Mouse (Mus musculus) layer of hippocampus, adult 2 months (tissue): Measurements from ENCODE around the gene Tspan12. TPM values are rescaled to one million over a fixed set of nuclear protein-coding genes. Genes with fewer than 3 reads are reported as not detected.
"Not testable (repeated sequence)": the region's sequence is repeated elsewhere in the genome, so short reads cannot be mapped to it uniquely, and the experiment has no call there.

ENCODE experiments used
- DNase-seq, 2 experiments: peaks; one replicate each; pipeline ENCODE4 v3.0.0; 2022; ENCODE audit warnings: low spot score in 2 of 2
- H3K27ac ChIP-seq: fragments of 200-600 bp; 2 replicates; pipeline ENCODE4 v1.8.1; 2022
- H3K4me3 ChIP-seq: fragments of 200-600 bp; 2 replicates; pipeline ENCODE4 v1.8.1; 2022; ENCODE audit warnings: mild to moderate bottlenecking
- CTCF ChIP-seq: fragments of 200-600 bp; conservative IDR thresholded peaks from 2 replicates; pipeline ENCODE4 v1.8.1; 2022; ENCODE audit warnings: antibody characterized with exemption, mild to moderate bottlenecking, moderate library complexity
- long read RNA-seq, 2 experiments: library from polyadenylated mRNA; stranded (forward); transcript quantifications; one replicate each; pipeline ENCODE4 v2.0.0; 2021; ENCODE audit warnings: borderline mapping rate in 2 of 2
- total RNA-seq, 2 experiments: library from RNA; stranded (reverse); gene quantifications; 2 replicates each; pipeline ENCODE4 v1.2.3; 2021

Gene Tspan12
- total RNA-seq = 10 to 100 TPM; 27.8 to 29.2 TPM
- long read RNA-seq, experiment 1, partial matches to known transcripts = 11 of 13 reads
- long read RNA-seq, experiment 1, other reads (novel, unspliced or antisense) = 2 of 13 reads
- long read RNA-seq, experiment 2, partial matches to known transcripts = 19 of 22 reads
- long read RNA-seq, experiment 2, other reads (novel, unspliced or antisense) = 1 of 22 reads

- TF ChIP-seq CTCF = no peak
- DNase-seq = peak in 1 of 2 experiments; percentile 56
Observed at GRCm38 (mm10) chr6:21852344-21852785, at the start of gene Tspan12. Tspan12 (minus strand) TSS chr6:21852515.

GRCm38 (mm10) chr6:21894451-21894850 lies 42.1 kb upstream of the Tspan12 start:
- DNase-seq = peak; percentile 6 to 13
- no peak overlapping the region for H3K27ac ChIP-seq
- no peak for TF ChIP-seq CTCF
- H3K4me3 ChIP-seq = no peak overlapping the region

More at GRCm38 (mm10) chr6:21852344-21852785, at the start of gene Tspan12:
- Histone ChIP-seq H3K27ac (peak within 1 kb of the TSS; percentile 81), H3K4me3 (peak within 1 kb of the TSS; percentile 88)

GRCm38 (mm10) chr6:21889101-21889500 lies 36.8 kb upstream of the Tspan12 start:
- Histone ChIP-seq H3K4me3 (no peak overlapping the region), H3K27ac (no peak overlapping the region)
- DNase-seq = no peak
- no peak for TF ChIP-seq CTCF

GRCm38 (mm10) chr6:21887971-21888370 lies 35.7 kb upstream of the Tspan12 start:
- H3K4me3 ChIP-seq, H3K27ac ChIP-seq, DNase-seq: not testable (repeated sequence)

GRCm38 (mm10) chr6:21879496-21879895 lies 27.2 kb upstream of the Tspan12 start:
- no peak for DNase-seq
- no peak for TF ChIP-seq CTCF
- no peak overlapping the region for H3K27ac ChIP-seq
- no peak overlapping the region for H3K4me3 ChIP-seq

GRCm38 (mm10) chr6:21867310-21867709 lies 15.0 kb upstream of the Tspan12 start:
- DNase-seq = no peak
- no peak for TF ChIP-seq CTCF
- H3K27ac ChIP-seq = no peak overlapping the region
- H3K4me3 ChIP-seq = no peak overlapping the region

GRCm38 (mm10) chr6:21864179-21864578 lies 11.9 kb upstream of the Tspan12 start:
- DNase-seq = no peak
- TF ChIP-seq CTCF = no peak
- H3K27ac ChIP-seq = no peak overlapping the region
- H3K4me3 ChIP-seq = no peak overlapping the region

- no peak for DNase-seq
- TF ChIP-seq CTCF = no peak
- Histone ChIP-seq H3K4me3 (no peak overlapping the region), H3K27ac (no peak overlapping the region)
Observed at GRCm38 (mm10) chr6:21863561-21863960, 11.2 kb upstream of the Tspan12 start.

- DNase-seq = no peak
- Histone ChIP-seq H3K27ac (no peak overlapping the region), H3K4me3 (no peak overlapping the region)
- TF ChIP-seq CTCF = no peak
Observed at GRCm38 (mm10) chr6:21861316-21861715, 9.0 kb upstream of the Tspan12 start.

- DNase-seq = no peak
- no peak for TF ChIP-seq CTCF
- Histone ChIP-seq H3K27ac (no peak overlapping the region), H3K4me3 (no peak overlapping the region)
Observed at GRCm38 (mm10) chr6:21857843-21858242, 5.5 kb upstream of the Tspan12 start.

- Histone ChIP-seq H3K4me3 (no peak overlapping the region), H3K27ac (no peak overlapping the region)
- no peak for DNase-seq
- no peak for TF ChIP-seq CTCF
Observed at GRCm38 (mm10) chr6:21855921-21856320, 3.6 kb upstream of the Tspan12 start.

- Histone ChIP-seq H3K4me3 (no peak overlapping the region), H3K27ac (no peak overlapping the region)
- DNase-seq = no peak
- TF ChIP-seq CTCF = no peak
Observed at GRCm38 (mm10) chr6:21853342-21853741, 1.0 kb upstream of the Tspan12 start.

- peak; percentile 70 for TF ChIP-seq CTCF
- H3K4me3 ChIP-seq = peak overlapping the region; percentile 88
- DNase-seq = peak; percentile 44 to 59
- peak overlapping the region; percentile 81 for H3K27ac ChIP-seq
Observed at GRCm38 (mm10) chr6:21851596-21852343, 545 bp downstream of the Tspan12 start.

- no peak for TF ChIP-seq CTCF
- Histone ChIP-seq H3K27ac (peak overlapping the region; percentile 81), H3K4me3 (peak overlapping the region; percentile 88)
- DNase-seq = no peak
Observed at GRCm38 (mm10) chr6:21851346-21851595, 1.0 kb downstream of the Tspan12 start.
